Mouse (Mus musculus) frontal cortex, adult (tissue): Measurements from ENCODE around the gene 1700017B05Rik.
"Not testable (repeated sequence)": the region's sequence is repeated elsewhere in the genome, so short reads cannot be mapped to it uniquely, and the experiment has no call there.

Experiments
- ATAC-seq: cut with Nextera tagmentation; 2 replicates; pipeline ENCODE4 v1.9.2; 2017; ENCODE audit warnings: mild to moderate bottlenecking, moderate library complexity, mixed read lengths; ENCODE audit not compliant: low TSS enrichment

1700017B05Rik gene

DNA sequence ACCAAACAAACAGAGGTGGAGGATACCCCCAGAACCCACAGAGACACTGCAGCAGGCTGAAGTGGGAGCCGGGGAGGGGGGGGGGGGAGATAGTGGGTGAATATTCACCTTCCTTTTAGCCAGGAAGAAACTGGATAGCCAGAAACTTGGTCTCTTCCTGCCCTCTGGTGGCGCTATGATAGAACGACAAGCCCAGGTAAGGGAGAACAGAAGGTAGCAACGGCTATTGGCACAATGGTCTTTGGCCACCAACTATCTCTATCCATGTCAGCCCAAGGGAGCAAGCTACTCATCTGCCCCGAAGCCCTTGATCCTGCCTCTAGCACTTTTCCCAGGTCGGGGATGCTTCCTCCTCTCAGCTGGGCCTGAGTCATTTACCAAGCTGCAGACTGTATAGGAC, 42.1 kb downstream of the 1700017B05Rik start:
- peak; percentile 64; the same call in 1 of the 2 replicates for ATAC-seq

- no peak for ATAC-seq
These were observed 42.9 kb downstream of the 1700017B05Rik start for GRCm38 (mm10) chr9:57219511-57219910.

DNA sequence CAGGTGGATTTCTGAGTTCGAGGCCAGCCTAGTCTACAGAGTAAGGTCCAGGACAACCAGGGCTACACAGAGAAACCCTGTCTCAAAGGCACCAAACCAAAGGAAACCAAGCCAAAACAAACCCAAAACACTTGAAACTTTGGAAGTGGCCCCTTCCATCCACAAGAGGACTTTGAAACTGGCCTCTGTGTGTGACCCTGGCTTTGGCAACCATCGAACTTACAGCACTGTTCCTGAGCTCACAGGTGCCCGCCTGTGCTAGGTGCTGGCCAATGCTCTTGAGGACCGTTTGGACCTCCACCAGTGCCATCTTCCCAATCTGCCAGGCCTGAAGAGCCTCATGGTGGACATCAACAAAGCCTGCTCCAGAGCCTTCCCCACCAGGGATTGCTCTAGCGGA, 43.6 kb downstream of the 1700017B05Rik start:
- ATAC-seq, result no peak

DNA sequence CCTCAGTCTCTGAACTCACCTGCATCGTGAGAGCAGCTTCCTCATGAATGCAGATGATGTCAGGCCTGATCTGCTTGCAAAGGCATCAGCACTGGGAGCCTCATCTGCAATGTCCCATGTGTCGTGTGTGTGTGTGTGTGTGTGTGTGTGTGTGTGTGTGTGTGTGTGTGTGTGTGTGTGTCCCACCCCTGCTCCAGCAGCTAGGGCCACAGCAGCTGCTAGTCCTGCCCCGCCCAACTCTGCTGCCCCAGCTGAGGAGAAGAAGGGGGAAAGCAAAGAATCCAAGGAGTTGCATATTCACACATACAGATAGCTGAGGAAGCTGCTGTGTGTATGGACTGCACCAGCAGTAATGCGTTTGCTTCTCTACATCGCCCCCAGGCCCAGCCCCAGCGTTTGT, 45.2 kb downstream of the 1700017B05Rik start:
- no peak for ATAC-seq

DNA sequence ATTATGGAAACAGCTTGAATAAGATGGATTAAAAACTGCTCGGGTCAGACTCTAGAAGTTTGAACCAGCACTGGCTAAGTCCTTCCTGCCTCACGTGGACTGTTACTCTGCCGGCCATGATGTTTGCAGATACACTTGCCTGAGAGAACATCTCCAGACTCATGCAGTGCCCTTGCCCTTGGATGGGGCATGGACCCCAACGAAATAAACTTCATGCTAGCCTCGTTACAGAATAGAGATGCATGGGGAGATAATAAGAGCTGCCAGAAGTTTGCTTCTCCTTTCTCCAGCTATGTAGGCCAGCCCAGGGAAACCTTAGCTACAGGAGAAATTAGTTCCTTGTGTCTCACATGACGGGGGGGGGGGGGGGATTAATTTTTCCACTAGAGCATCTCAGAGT, 47.9 kb downstream of the 1700017B05Rik start:
- ATAC-seq, result no peak

- ATAC-seq, result no peak
These were observed 49.8 kb downstream of the 1700017B05Rik start for GRCm38 (mm10) chr9:57212448-57213222.

DNA sequence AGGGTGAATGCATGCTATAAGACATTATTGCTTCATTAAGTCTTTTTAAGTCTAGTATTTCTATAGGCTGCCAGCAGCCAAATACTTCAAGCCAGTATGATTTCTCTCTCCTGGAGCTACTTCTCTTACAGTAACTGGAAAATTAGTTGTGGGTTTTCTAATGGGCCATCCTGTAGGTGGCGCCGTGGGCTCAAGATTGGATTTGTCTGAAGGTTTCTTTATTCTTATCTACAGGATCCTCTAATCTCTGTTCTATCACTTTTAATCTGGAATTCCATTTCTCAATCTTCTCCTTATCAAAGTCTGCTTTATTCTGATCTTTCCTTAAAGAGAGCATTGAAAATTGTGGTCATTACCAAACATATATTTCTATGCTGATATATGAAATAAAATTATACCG, 53.1 kb downstream of the 1700017B05Rik start:
- no peak for ATAC-seq

DNA sequence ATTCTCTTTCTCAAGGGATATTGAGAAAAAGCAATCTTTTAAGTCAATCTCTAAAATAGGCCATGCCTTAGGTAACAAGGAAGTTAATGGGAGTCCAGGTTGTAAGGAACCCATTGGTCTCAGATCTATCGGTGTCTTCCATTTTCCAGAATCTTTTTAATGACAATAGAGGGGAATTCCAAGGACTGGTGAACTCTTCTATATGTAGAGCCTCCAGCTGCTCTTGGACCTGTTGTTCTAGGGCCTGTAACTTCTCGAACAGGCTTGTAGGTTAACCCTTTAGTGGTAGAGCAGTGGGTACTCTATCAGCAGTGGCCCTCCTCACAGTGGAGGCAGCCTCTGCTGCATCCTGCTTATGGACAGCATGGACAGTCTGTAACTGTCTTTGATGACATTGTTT, 55.5 kb downstream of the 1700017B05Rik start:
- no peak for ATAC-seq

GRCm38 (mm10) chr9:57203571-57203970, 58.8 kb downstream of the 1700017B05Rik start:
- ATAC-seq, result not testable (repeated sequence)
